Mouse (Mus musculus) brain, embryonic 14.5 days (tissue): ENCODE measurements around the gene Msh4.

Experiments
- CTCF ChIP-seq: fragments of 200-500 bp; IDR thresholded peaks from 2 replicates; pipeline ENCODE4 v1.5.1; 2012; ENCODE audit warnings: inconsistent platforms, mild to moderate bottlenecking, moderate library complexity, borderline replicate concordance; ENCODE audit not compliant: insufficient read depth, insufficient read length; ENCODE audit errors: extremely low read depth
- POLR2A ChIP-seq: fragments of 200-500 bp; IDR thresholded peaks from 2 replicates; pipeline ENCODE4 v1.6.1; 2012; ENCODE audit warnings: mild to moderate bottlenecking, inconsistent platforms, borderline replicate concordance; ENCODE audit not compliant: poor library complexity, insufficient read depth, insufficient read length, severe bottlenecking; ENCODE audit errors: extremely low read depth

DNA sequence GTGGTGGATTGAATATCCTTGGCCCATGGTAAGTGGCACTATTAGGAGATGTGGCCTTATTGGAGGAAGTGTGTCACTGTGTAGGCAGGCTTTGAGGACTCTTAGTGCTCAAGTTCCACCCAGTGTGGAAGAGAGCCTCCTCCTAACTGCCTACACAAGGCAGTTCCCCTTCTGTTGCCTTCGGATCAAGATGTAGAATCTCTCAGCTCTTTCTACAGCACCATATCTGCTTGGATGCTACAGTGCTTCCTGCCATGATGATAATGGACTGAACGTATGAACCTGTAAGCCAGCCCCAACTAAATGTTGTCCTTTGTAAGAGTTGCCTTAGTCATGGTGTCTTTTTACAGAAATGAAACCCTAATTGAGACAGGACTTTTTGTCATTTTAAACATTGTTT lies 60.4 kb downstream of the Msh4 start:
- TF ChIP-seq CTCF (no peak), POLR2A (no peak)
